Mouse (Mus musculus) thymus, adult 18-20 months (tissue): ENCODE data around the gene Mcts1.
A peak's percentile ranks its signal among the peaks of the same experiment; 100 is the strongest.

Source experiments
- DNase-seq, 2 experiments: peaks; one replicate each; pipeline ENCODE4 v3.0.0; 2022; ENCODE audit warnings: mixed read lengths in 2 of 2

The Mcts1 gene

DNA sequence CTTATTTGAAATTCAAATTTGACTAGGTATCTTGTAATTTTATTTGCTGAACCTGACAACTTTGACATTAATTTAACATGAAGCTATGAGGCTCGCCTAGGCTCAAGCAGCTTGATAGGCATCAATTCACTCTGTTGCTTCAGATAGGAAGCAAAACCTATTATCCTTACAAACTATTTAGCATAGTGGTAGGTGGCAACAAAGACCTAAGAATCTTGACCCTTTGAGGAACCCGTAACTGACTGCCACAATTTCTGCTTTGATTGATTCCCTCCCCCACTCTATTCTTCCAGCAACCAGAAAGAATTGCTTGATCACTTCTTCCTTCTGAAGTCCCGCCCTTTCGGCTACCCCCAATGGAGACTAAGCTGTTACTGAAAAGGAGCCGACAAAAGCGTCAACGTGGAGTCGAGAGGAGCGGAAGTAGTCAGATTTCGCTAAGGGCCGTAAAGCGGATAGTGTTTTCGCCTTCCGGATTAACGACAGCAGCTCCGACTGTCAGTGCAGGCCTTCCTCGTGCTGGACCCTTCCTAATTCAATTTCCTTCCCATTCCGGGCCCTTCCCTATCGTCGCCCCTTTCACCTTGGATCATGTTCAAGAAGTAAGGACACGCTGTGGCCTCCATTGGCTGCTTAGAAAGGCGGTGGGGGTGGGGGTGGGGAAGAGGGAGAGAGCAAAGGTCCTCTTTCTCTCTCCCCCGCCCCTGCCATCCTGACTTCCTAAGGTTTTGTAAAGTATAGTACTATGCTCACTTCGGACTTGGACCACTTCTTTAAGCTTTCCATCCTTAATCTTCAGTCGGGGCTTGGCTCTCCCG lies at the start of gene Mcts1:
Mcts1 (plus strand) TSS at position 402 of the 818 bp plus-strand sequence.
- peak; percentile 51 to 71 for DNase-seq

DNA sequence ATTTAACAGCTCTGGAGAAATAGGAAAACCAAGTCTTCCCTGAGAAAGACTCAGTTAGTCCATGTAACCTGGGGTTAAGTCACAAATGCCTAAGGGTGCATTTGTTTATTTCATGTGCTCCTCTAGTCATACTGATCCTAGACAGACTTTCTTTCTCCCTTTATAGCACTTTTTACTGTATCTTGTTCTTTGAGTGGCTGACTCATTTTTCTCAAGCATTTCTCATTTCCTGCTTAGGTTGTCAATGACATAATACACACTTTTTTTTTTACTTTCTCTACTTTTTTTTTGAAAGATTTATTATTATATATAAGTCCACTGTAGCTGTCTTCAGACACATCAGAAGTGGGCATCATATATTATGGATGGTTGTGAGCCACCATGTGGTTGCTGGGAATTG lies 47.1 kb upstream of the Mcts1 start:
- no peak for DNase-seq

DNA sequence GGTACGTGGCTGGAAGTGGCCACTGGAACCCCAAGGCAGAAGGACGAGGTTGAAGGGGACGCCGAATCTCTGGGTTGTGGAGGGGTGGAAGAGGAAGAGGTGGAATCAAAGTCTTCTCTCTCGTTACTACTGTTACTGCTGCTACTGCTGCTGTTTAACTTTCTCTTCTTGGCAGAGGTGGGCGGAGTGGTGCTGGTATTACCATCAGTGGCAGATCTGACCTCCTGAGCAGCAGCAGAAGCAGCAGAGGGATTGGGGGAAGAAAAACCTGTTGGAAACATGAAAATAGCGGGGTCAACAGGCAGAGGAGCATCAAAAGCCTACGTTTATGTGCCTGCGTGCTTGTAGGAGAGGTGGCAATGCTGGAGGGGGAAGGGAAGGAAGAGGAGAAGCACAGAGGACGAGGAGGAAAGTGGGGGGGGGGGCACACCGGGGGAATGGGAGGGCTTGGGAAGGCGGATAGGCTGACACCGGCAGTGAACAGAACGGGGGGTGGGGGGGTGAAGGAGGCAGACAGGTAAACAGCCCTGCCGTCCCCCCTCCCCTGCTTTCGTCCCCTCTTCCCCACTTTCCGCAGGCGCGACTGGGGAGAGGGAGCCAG lies 36.3 kb upstream of the Mcts1 start:
- DNase-seq = peak; percentile 3 to 8

DNA sequence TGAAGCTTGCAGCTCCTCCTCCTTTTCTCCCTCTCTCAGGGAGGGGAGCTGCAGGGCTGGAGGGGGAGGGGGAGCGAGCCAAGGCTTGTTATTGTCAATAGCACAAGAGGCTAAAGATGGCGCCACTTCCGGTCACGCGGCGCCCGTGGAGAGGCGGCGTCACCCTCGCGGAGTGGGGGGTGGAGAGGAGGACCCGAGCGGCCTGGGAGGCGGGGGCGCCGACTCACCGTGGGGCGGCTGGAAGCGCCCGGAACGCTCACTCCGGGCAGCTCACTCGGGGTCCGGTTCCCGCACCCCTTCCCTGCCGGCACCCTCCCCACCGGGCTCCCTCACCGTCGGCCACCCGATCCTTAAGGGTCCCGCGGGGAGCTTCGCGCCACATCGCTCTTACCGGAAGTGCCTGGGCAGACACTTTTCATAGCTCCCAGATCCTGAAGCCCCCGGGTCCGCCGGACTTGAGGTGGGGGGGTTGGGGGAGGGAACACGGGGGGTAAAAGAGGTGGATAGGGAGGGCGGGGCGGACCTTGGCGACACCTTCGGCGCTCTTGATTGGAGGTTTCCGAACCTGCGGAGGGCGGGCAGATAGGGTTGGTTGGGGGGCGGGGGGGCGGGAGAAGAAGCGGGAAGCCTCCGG lies 35.7 kb upstream of the Mcts1 start:
- peak; percentile 73 to 81 for DNase-seq

DNA sequence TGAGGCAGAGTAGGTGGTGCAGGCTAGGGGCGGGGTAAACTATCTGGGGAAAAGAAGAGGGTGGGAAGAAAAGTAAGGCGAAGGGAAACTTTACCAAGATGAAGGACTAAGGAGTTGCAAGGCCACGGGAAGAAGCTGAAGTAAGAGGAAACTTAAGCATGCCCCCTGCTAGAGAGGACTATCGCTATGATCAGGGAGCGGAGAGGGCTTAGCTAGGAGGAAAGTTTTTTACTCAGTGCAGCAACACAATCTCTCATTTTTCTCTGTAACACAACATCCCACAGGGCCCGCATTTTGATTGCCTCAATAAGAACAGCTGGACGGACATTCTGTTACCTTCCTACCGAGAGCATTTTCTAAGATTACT lies 35.2 kb upstream of the Mcts1 start:
- DNase-seq = no peak

DNA sequence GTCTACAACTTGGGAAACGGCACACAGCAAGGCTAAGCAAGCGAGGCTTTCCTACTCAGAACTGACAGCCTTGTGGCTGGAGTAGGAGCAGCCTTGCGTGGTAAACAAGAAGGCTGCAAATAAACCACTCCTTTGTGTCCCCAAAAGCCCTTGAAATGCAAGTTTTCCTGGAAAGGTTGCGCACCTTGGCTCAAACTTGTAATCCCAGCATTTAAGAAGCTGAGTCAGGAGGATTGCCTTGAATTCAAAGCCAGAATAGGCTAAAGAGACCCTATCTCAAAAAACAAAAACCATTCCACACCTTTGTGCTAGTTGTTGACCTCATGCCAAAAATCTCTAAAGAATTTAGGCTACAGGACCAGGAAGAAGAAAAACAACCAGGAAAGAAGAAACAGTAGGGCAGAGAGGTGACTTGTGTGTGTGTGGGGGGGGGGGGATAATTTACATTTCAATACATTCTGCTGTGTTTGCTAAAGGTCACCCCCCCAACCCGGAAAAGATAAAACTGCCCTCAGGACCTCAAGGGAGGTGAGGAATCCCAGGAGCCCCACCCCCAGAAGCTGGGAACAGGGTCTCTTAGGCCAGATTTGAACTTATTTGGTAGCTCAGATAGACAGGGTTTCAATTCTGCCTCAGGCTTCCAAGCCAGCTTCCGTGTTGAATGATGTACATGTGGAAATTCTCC lies 33.7 kb upstream of the Mcts1 start:
- no peak for DNase-seq

DNA sequence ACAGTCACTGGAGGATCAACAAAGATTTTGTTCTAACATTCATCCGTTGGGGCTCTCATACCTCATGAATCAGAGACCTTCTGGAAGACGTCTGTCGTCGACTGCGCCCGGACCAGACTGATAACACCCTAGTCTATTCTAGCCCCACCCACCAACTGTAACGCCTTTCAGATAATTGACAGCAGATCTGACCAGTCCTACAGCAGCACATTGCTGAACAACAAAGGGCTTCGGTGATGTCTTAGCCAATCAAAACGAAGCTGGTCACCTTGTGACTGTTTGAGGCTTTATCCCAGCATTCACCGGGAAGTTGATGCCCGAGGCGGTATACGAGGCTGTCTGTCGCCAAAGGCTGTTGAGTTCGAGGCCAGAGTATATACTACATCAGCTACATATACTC lies 24.3 kb upstream of the Mcts1 start, which contains the start of gene Cul4b:
Cul4b (minus strand) TSS at position 119 of the 400 bp plus-strand sequence.
- no peak for DNase-seq

DNA sequence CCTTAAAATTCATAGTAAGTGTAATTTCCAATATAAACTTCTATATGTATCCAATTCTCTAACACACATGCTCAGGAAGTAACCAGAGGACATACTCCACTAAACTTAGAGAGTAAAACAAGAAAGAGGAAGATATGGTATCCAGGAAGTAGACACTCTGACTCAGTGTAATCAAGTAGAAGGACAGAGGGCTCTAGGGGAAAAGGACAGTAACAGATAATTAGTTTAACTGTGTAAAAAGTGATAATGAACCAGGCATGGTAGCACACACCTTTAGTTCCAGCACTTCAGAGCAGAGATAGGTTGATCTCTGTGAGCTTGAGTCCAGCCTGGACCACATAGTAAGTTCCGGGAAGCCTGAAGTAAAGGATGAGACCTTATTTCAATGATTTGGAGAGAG lies 19.2 kb upstream of the Mcts1 start:
- DNase-seq = no peak

DNA sequence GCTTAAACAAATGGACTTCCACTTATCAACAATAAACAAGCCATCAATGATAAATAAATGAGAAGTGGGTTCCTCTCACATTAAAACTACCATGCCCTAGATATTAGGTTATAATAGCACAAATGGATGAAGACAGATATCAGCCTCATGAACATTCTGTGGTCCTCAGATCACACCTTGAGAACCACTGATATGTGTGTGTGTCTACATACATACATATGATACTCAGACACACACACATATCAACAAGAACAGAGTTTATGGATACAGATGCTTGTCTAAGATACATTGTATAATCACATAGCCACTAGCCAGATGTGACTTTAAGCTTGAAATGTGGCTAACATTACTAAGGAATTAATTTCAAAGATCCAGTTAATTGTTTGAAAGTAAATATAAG lies 17.1 kb upstream of the Mcts1 start:
- DNase-seq = no peak

DNA sequence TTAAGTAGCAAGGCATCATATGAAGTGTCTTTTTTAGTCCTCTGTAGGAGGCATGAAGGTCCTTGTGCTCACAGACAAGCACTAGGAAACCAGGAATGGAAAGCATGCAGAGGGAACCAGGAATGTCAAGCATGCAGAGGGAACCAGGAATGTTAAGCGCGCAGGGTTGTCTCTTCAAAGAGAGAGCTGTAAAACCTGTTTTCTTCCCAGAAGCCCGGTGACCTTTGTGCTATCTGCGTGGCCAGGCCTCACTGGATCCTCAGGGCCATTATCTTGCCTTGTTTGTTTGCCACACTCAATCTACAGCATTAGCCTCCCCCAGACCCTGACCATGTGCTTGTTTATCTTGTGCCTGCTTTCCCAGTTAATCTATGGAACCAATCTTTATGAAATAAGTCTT lies 10.6 kb upstream of the Mcts1 start:
- DNase-seq = no peak

DNA sequence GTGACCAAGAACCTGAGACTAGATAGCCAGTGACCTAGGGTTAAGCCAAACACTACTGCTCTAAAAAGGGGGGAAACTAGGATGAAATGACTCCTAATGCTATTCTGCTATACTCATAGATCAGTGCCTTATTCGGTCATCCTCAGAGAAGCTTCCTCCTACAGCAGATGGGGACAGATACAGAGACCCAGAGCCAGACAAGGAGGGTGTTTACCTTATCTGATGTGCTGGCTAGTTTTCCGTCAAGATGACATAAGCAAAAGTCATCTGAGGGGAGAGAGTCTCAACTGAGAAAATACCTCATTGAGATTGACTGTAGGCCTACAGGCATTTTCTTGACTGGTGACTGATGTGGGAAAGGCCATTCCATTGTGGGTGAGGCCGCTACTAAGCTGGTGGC lies 8.6 kb upstream of the Mcts1 start:
- DNase-seq = no peak

DNA sequence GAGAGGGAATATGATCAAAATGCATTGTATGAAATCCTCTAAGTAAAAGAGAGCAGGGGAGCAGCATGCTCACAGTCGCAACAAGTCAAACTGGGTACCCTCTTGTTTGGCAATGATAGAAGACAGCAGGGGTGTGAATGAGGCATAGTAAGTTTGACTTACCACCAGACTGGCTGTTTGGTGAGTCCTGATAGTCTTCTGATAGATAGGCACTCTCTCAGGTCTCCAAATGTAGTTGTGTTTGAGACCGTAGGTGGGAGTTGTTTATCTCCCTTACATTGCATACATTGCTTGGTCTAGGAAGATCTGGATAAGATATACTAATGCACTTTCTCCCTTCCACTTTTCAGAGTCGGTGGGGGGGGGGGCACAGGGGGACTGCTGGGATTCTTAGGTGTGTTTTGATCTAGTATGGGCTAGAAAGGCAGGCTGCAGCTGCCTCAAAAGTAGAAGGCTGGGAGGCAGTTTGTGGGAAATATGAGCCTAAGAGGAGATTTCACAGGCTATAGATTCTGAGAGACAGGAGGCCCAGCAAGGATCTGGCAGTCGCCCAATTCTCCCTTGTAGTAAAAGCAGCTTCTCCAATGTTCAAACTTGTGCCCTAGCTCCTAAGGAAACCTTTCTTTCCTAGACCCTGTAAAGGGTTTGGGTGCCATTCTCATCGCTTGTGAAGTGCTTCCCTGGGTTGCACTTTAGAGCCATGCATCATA lies 7.0 kb upstream of the Mcts1 start:
- DNase-seq = no peak

DNA sequence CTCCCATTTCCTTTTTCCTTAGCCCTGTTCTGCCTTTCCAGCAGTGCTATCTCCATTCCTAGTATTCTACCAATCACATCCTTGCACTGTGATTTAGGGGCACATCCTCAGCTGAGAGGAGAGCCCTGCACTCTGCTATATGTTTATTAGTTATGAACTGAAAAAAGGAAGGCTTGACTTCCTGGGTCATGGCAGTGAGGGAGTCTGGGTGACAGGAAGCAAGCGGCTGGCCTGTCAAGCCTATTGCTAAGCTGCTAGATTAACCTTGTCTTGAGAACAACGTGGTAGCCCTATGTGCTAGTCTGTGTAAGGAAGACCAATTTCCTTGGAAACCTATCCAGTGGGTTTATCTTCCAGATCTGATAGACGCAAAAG lies 604 bp downstream of the Mcts1 start:
- DNase-seq = peak in 1 of 2 experiments; percentile 5

DNA sequence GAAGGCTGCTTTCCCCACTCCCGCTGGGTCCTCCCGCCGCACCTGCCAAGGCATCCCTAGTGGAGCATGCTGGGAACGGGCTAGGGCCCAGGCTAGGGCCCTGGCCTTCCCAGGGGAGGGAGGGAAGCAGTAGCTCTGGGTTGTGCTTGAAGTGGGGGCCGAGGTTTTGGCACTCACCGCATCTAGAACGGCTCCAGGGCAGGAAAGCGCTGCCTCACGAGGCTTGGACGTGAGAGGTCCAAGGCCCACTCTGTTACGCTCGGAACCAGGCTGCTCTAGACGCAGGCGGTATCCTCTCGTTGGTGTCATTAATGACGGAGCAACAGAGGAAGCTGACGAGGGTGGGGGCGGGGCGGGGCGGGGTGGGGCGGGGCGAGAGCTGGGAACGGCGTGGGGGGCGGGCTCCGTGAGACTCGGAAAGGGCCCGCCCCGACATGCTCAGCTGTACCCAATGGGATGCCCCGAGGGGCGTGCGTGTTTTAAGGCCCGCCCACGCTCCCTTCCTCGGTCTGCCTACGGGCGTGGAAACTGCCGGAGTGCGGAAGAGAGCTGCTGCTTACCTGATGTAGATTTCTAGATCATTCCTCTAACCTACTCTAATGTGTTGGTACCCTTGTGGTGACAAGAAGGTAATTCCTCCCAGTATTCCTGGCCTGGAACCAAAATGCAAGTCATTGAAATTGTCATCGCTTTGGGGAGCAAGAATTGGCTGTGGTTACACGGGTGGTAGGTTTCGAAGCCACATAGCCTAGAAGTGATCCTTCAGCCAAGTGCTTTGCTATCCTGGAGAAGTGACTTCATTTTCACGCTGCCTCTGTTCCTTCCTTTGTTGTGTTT lies 34.6 kb downstream of the Mcts1 start, which contains the start of gene C1galt1c1:
C1galt1c1 (minus strand) TSS at position 287 of the 837 bp plus-strand sequence.
- peak; percentile 82 to 90 for DNase-seq

DNA sequence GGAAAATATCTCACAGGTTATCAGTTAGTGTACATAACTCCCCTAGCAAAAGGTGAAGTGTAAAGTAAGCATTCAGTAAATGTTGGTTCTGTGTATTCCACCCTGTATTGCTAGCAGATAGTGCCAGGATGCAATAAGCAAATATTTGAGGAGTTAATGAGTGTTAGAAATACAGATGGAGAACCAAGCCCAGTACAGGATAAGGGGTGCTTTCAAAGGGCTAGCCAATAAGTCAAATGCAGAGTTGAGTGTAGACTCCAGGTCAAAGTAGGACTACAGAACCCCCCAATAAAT lies 35.2 kb downstream of the Mcts1 start:
- DNase-seq = no peak

DNA sequence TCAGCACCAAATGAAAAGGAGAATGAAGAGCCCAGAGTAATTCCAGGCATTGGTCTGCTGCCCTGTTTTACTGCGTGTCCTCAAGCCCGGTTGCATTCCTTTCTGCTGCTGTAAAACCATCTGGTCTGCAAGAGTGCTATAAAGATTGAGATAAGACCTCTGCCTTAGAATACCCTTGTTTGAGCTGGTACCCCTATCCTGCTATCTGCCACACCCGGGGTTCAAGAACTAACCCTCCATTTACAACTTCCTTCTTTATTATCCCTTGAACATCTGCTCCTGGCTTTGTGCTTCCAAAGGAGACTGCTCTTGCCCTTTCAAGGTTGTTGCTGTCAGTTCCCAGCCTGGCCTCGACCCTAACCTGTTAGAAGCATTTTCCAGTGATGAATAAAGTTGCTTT lies 41.1 kb downstream of the Mcts1 start:
- no peak for DNase-seq

DNA sequence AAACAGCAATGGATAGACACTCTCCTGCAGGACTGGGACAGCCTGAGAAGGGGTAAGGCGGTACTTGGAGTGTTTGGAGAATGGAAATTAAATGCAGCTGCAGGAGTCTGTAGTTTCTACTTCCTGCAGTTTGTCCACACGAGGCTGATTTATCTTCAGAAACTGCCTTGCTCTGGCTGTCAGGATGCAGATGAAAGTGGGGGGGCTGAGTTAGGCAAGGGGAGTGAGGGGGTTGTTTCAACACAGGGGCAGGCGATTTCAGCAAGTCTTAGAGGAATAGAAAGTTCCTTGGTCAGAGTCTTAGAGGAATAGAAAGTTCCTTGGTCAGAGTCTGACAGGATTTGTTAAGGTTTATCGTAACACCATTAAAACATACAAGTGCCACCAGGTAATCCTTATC lies 41.8 kb downstream of the Mcts1 start:
- no peak for DNase-seq

DNA sequence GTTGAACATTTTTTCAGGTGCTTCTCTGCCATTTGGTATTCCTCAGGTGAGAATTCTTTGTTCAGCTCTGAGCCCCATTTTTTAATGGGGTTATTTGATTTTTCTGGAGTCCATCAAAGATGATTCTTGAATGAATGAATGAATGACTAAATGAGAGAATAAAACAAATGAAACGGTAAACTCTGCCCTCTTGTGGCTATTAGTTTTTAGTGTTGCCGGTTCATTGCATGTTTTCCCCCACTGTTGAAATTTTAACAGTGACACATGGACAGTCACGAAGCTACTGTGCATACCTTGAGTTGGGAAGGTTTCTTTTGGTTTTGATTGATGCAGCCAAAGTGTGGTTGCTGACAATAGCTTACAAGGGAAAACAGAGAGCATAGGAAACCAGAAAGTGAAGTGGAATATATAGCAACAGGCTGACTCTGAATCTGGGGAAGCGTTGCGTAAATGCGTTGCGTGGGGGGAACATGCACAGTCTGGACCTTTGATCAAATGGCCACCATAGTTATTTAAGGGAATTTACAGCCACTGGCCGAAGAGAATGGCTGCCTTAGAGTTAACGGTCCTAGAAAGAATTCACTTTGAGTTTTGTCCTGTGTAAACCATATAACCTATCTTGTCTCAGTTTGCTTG lies 50.1 kb downstream of the Mcts1 start:
- DNase-seq = no peak

DNA sequence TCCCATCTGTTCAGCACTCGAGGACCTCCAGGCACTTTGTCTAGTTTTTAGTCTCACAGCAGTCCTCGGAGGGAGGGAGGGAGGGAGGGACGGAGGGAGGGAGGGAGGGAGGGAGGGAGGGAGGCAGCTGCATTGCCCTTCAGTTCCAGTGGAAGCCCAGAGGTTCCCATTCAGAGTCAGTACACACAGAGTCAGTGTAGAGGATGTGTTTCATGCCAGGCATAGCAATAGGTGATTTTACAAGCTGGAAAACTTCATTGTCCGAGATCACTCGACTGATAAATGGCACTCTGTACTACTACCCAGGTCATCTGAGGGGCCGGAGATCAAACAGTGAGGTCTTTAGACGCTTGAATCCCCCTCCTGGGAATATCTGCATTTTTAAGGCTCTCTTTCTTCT lies 50.8 kb downstream of the Mcts1 start:
- no peak for DNase-seq

DNA sequence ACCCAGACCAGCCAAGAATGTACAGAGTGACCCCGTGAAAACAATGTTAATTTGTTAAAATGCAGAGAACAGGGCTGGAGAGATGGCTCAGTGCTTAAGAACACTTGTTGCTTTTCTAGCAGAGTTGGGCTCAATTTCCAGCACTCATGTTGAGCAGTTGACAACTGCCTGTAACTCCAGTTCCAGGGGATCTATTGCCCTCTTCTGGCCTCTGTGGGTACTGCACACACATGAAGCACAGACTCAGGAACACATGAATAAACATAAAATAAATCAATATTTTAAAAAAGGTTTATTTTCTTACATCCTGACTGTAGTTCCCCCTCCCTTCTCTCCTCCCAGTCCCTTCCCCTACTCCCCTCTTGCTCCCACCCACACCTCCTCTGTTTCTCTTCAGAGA lies 52.8 kb downstream of the Mcts1 start:
- DNase-seq = no peak

DNA sequence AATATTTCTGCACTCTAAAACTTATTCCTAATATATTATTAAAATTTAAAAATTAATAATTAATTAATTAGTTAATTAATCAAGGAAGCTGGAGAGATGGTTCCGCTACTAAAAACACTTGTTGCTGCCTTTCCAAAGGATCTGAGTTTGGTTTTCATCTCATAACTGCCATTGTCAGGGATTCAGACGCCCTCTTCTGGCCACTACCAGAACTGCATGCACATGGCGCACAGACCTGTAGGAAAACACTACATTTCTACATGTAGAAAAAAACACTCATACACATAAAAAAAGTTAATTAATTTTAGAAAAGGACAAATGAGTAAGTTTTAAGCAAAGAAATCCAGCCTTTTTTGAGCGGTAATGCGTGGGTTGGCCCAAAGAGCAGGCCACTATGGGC lies 54.3 kb downstream of the Mcts1 start:
- no peak for DNase-seq
